Mouse (Mus musculus): ENCODE data around the gene Tekt2. TPM values are rescaled to one million over a fixed set of nuclear protein-coding genes. Genes with fewer than 3 reads are reported as not detected.

Gene Tekt2
- total RNA-seq (2015): not detected in 2 replicates
- total RNA-seq (2017): not detected in 2 replicates

DNA sequence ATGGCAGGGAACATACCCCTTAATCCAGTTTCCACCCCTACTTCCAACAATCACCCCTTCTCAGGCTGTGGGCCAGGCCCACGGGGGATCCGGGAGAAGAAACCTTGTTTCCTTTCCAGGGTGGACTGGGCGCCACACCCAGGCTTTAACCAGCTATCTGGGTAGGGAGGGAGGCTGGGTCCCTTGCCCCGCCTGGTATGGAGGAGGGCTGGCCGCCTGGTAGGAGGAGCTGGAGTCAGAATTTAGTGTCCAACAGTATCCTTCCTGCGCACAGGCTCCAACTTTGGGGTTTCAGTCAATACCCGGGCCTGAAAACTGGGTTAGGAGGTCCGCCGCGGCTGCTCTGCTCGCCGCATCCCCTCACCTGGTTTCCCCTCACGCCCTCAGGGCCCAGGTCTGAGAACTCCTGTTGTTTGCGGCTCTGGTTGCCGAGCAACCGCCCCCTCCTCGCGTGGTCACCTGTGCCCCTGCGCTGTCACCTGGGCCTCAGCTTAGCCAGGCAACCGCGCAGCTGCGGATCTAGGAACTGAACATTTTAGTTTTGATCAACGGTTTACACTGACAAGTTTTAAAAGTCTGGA lies at the start of gene Tekt2:
Gene Tekt2 (minus strand): TSS at position 408 of the 581 bp plus-strand sequence.
- no peak for ATAC-seq (replicated peaks; ENCODE audit: poor library complexity)

DNA sequence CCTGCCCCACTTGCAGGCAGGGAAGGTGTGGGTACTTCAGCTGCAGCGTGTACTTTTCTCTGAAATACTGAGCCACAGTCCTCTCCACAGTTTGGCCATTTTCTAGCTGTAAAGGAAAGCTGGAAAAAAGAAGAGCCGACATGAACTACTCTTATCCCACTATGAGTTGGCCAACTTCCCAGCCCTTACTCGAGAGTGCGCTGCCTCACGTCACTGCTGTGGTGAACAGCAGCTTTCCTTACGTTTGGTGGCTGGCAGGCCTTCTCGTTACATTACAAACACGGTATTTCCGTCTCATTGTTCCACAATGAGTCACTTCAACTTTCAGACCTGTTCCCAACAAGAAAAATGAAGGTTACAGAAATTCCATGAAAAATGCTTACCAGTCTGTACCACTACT lies 46.0 kb upstream of the Tekt2 start:
- ATAC-seq (replicated peaks; ENCODE audit: poor library complexity): no peak

DNA sequence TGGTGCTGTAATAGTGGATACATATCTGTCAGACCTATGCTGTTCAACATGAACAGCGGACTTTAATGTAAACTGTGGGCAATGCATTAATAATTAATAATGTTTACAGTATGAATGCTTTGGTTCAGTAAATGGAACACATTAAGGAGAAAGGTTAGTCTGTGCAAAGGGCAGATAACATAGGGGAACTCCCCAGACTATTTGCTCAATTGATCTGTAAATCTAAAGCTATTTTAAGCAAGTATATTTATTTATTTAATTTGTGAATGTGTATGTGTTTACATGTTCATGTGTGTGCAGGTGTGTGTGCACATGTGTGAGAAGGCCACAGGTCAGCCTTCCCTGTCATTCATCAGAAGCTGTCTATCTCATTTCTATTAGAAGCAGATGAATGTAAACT lies 34.6 kb upstream of the Tekt2 start:
- no peak for ATAC-seq (replicated peaks; ENCODE audit: poor library complexity)

DNA sequence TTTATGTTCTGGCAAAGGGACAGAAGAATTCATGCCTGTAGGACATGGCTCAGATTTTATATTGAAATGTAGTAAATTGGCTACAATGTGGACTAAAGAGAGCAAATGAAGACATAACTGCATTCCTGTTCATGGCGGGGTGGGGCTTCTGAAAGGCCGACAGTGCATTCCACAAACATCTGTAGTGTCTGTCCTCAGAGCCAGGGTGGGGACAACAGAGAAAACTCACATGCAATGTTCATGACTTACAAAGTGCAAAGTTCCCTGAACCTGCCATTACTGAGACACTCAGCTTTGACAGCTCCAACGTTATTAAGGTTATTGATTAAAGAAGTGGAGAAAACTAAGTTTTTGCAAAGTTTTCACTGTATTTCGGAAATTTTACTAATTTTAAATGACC lies 18.0 kb upstream of the Tekt2 start:
- ATAC-seq (replicated peaks; ENCODE audit: poor library complexity): no peak

DNA sequence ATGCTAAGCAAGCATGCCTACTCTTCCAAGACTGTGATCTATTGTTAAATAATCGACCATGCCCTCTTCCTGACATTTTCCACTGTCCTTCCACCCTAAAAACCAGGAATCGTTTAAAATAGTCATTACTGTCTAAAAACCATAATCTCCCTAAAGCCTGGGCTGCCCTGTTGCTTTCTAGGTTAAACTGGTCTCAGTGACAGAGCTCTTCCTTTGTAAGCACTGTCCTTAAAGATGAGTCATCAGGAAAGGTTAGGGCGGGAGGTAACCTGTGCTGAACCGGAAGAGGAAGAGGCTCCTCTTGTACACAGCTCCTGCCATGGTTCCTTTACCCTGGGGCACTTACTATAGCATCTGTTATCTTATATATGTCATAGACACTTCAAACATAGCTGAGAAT lies 14.0 kb upstream of the Tekt2 start:
- no peak for ATAC-seq (replicated peaks; ENCODE audit: poor library complexity)

DNA sequence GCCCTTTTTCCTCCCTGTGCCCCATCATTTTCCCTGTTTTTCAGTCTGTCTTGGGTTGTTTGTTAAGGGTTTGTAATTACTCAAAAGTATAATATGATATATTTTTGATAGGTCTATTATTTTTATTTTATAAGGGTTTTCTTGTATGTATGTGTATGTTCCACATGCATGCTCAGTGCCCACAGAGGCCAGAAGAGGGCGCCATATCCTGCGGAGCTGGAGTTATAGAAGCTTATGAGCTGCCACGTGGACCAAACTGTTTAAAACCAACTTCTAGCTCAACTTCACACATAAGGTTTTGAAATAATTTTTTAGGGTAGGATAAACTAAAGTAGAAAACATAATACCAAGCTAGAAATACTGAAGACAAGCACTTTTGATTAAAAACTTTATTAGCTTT lies 6.9 kb upstream of the Tekt2 start:
- ATAC-seq (replicated peaks; ENCODE audit: poor library complexity): peak; percentile 71

DNA sequence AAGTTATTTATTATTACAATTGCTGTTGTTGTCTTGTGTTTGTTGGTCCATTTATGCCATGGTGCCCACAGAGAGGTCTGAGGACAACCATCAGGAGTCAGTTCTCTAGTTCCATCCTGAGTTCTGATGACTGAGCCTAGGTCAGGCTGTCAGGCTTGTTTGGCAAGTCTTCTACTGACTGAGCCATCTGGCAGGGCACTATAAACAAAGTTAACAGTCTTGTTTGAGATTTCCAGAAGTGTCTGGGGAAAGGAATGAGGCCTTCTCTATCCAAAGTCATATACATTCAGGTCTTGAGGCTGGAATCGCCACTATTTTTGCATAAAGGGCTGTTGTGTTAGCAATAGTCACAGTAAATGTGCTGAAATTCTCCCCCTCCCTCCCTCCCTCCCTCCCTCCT lies 6.3 kb upstream of the Tekt2 start:
- ATAC-seq (replicated peaks; ENCODE audit: poor library complexity): no peak

DNA sequence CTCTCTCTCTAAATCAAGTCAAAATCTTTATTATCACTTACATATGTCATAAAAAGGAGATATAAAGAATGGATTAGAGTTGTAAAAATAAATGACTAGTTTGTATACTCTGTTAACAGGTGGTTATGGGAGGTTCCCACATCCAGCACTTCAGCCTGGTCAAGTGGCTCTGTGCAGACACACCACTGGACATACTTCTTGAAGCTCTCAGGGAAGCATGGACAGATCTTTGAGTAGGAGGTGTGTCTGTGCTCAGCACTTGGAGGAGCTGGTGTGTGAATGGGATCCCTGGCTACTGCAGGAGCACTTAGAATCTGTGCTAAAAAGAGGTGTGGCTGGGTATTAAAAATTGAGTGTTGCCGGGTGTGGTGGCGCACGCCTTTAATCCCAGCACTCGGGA lies 4.8 kb upstream of the Tekt2 start:
- ATAC-seq (replicated peaks; ENCODE audit: poor library complexity): no peak

DNA sequence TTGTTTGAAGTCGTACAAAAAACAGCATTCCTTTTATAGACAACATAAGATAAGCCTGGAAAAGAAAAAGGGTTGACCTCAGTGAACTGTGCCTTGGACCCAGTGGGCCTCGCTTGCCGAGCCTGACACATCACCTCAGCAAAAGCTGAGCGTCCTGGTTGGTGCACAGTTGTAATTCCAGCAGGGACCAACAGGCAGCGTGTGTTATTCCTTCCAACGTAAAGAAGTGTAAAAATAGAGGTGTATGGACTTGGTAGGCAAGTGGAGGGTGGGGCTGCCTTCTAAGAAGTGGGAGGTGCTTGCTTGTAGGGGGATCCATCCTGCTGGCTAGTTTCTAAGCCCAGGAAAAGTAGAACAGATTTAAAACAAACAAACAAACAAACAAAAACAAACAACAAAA lies 548 bp upstream of the Tekt2 start:
- ATAC-seq (replicated peaks; ENCODE audit: poor library complexity): no peak

DNA sequence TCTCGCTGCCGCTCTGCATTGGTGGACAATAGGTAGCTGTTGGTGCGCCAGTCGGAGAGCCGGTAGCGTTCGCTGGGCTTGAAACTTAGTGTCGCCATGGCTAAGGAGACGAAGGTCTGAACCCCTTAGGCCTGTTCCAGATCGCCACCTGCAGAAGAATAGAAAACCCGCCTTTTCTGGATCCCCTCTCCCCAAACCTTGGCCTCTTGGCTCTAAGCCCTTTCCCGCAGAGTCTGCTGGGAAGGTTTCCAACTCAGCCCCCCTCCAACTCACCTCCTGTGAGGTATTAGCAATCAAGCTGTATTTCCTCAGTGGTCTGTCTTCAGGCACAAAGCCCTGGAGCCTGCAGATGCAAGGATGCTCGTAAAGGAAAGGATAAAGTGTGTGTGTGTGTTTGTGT lies 627 bp downstream of the Tekt2 start:
- ATAC-seq (replicated peaks; ENCODE audit: poor library complexity): no peak

DNA sequence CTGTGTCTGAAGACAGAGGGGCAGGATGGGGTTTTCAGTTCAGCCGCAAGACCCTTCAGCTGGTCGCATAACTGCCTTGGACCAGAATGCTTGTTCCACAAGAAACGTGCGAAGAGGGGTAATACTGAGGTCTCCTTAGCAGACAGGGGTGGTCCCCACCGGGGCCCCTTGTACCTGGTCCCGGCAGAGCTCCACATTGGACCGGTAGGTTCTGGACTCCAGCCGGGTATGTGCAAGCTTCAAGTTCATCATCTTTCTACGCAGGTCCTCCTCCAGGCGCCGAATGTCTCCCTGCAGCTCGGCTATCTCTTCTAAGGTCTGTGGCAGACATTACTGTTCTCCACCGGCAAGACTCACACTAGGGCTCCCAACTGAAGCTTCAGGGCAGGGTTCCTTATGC lies 2.8 kb downstream of the Tekt2 start:
- ATAC-seq (replicated peaks; ENCODE audit: poor library complexity): no peak

DNA sequence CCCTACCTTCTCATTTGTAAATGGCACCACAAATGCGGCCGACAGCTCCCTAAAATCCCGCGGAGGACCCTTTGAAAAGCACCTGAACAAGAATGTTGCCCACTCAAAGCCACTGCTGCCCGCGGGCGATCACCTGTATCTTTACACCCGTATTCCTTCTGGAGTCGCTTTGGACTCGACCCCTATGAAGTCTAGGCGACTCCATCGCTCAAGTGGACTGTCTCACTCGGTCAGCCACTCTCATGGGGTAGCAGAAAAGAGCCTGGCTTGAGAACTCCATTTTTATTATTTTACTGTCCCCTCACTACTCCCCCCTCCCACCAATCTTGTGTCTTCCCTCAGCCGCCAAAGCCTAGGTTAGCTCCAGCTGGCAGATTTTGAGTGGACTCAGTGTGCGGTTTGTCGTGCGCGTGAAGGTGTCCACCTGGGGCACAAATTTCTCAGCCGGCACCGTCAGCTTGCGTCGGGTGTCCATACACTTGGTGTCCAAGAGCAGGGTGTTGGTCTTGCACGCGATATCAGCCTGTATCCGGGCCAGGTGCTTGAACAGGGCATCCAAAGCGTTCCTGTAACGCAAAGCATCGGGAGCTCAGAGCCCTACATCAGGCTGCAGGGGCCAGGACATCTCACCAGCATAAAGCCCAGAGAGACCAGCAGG lies 3.5 kb downstream of the Tekt2 start:
- 0 out of 2 replicates have a peak, but pooled peaks have one; percentile 0 for ATAC-seq (replicated peaks; ENCODE audit: poor library complexity)

DNA sequence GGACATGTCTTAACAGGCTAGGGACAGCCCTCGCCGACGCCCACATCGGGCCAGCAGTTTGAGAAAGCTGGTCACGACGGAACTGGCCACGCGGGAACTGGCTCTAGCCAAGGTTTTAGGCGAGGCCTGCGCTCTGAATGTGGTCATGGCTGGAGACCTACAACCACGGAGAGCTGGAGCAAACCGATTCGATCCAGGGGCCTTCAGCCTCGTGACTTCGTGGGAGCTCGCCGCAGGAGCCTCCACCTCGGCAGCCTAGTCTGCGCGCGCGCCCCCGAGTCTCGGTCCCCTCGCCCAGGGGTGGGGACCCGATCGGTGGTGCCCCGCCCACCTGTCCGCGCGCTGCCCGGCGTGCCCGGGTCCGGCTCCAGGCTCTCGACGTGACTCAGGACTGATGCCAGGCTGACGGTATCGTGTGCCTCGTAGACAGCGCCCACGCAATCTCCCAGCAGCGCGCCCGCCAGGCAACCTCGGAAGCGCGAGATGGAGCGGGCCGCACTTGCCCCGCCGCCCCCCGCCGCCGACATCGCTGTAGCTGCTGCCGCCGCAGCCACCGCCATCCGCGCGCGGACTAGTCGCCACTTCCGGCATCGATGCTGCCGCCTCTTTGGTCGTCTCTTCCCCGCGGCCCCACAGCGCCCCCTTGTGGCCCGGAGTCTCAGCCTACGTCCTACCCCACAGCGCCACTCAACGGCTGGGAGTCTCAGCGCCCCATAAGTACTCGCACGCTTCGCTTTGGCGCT lies 4.2 kb downstream of the Tekt2 start, which contains the start of gene Adprhl2:
Gene Adprhl2 (minus strand): TSS at position 593 of the 743 bp plus-strand sequence.
- peak; percentile 96 for ATAC-seq (replicated peaks; ENCODE audit: poor library complexity)

DNA sequence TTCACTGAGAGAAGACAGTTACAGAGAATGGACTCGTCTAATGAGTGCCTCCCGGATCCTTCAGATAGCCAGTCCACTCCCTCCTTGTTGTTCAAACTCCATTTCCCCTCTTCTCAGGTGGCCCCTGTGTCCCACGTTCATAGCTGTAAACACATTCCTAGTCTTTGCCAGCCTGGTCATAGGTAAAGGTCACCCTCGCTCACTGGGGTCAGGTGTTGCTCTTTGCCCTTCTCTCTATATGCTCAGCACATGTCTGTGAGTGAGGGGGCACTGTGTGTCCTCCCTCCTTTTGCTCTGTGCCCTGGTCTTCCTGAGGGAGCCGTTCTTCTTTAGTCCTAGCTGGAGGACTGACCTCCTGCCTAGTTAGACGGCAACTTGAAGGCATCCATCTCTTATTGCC lies 5.7 kb downstream of the Tekt2 start:
- ATAC-seq (replicated peaks; ENCODE audit: poor library complexity): no peak

DNA sequence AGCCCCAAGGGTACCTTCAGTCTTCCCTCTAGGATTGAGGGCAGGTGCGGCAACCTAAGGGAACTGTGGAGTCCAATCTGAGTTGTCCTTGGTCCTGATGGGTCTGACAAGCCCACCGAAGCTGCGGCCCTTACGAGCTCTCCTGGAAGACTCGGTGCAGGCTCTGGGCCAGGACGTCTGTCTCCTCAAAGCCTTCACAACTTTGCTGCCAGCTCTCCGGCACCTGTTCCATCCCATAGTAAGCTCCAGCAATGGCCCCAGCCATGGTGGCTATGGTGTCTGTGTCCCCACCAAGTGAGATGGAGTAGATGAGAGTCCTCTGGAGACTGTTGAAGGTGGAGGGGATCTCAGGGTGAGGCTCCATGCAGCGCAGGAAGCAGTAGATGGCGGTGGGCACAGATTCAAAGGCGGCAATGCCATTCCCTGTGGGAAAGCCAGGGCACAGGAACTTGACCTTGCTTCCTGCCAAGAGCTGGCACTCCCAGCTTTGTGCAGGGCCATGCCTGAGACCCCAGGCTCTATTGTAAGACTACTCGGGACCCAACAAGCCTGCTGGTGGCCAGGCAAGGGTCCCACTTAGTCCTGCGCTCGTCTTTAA lies 8.9 kb downstream of the Tekt2 start:
- ATAC-seq (replicated peaks; ENCODE audit: poor library complexity): no peak

DNA sequence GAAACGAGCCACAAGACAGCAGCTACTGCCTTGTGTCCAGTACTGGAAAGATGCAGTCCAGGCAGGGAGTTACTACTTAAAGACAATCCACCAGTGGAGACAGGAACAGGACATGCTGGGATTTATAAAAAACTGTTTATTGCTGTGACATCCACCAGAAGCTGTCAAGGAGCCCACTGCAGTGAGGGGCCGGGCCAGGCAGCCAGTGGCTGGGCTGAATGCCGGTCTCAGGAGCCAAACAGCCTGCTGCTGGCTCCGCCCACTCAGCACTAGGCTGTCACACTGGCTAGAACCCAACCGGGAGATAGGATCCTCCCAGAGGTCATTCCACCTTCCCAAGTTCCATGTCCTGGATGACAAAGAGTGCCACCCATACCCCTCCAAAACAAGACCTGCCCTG lies 9.6 kb downstream of the Tekt2 start:
- no peak for ATAC-seq (replicated peaks; ENCODE audit: poor library complexity)

DNA sequence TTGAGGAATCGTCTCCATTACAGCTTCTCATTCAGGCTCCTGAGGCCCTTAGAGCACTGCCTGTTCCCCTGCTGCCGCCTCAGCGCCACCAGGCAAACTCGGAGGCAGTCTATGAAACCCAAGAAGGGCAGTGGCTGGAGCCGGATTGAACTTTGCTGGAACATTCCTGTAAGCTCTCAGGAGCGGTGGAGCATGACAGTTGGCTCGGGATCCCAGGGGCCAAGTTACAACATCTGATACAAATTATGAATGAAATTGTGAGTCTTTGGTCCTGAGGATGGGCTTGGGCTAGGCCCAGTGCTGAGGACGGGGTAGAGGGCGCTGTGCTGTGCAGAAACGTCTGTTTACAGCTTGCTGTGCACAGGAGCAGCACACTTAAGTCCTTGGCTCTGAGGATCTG lies 11.1 kb downstream of the Tekt2 start:
- peak; percentile 33 for ATAC-seq (replicated peaks; ENCODE audit: poor library complexity)

DNA sequence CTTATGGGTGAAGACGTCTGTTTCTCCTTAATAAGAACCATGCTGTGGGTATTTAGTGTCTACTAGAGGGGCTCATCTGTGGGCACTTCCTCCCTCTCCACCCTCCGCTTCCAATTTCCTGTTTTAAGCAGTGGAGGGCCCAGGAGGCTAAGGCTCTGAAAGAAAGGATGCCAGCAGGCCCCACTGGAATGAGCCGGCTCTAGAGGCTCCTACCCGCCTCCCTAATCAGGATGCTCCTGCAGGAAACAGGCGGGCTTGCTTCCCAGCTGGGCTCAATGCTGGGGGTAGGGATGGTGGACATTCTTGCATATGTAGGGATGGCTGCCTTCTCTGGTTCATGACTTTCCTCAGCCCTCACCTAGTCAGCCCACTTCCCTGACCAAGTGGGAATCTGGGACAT lies 12.3 kb downstream of the Tekt2 start:
- ATAC-seq (replicated peaks; ENCODE audit: poor library complexity): no peak

DNA sequence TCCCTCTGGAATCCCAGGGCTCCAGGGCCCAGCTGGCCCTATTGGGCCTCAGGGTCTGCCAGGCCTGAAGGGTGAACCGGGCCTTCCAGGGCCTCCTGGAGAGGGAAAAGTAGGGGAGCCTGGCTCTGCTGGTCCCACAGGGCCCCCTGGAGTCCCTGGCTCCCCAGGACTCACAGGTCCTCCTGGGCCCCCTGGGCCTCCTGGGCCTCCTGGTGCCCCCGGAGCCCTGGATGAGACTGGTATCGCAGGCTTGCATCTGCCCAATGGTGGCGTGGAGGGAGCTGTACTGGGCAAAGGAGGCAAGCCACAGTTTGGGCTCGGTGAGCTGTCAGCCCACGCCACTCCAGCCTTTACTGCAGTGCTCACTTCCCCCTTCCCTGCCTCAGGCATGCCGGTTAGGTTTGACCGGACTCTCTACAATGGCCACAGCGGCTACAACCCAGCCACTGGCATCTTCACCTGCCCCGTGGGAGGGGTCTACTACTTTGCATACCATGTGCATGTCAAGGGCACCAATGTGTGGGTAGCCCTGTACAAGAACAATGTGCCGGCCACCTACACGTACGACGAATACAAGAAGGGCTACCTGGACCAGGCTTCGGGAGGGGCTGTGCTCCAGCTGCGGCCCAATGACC lies 13.8 kb downstream of the Tekt2 start:
- ATAC-seq (replicated peaks; ENCODE audit: poor library complexity): no peak

DNA sequence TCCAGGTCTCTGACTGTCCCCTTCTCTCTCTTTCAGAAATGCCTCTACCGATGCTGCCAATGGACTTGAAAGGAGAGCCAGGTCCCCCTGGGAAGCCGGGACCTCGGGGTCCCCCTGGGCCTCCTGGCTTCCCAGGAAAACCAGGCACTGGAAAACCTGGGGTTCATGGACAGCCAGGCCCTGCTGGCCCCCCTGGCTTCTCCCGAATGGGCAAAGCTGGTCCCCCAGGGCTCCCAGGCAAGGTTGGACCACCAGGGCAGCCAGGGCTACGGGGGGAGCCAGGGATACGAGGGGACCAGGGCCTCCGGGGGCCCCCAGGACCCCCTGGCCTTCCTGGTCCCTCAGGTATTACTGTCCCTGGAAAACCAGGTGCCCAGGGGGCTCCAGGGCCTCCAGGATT lies 15.1 kb downstream of the Tekt2 start:
- no peak for ATAC-seq (replicated peaks; ENCODE audit: poor library complexity)

DNA sequence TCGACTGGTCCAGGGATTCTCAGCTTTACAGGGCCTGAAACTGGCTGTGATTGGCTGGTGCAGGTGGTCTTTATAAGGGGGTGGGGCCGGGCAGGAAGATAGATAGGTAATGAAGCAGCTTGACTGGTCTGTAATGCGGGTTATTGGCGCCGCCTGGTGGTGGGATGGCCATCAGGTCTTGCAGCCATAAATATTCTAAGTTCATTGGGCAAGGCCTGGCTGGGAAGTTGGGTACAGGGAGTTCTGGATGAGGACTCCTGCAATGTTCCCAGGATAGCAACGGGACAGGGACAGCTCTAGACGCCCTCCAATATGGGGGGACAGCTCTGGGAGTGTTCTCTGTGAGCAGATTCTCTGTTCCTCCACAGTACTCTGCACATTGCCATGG lies 15.6 kb downstream of the Tekt2 start:
- ATAC-seq (replicated peaks; ENCODE audit: poor library complexity): peak; percentile 83
